Mouse (Mus musculus) left cerebral cortex, adult 8-10 months (tissue): ENCODE results near the gene Hdac7. TPM values are rescaled to one million over a fixed set of nuclear protein-coding genes. Genes with fewer than 3 reads are reported as not detected.

Experiments
- DNase-seq, 2 experiments: peaks; one replicate each; pipeline ENCODE4 v3.0.0; 2022; ENCODE audit warnings: low spot score in 2 of 2
- total RNA-seq, 4 experiments: library from RNA; stranded (reverse); gene quantifications; 2 replicates each; pipeline ENCODE4 v1.2.4; 2022

Hdac7 gene
- total RNA-seq, 4 experiments from 2014 or later, result 27.7 to 34.7 (median 32.9) TPM

- DNase-seq, result no peak
Observed at GRCm38 (mm10) chr15:97770280-97770679, 74.0 kb downstream of the Hdac7 start.

GRCm38 (mm10) chr15:97768192-97768591 is 76.1 kb downstream of the Hdac7 start:
- no peak for DNase-seq

- peak; percentile 60 to 82 for DNase-seq
Observed at GRCm38 (mm10) chr15:97767280-97768186, 76.8 kb downstream of the Hdac7 start, which contains the start of gene Rapgef3. TSS of gene Rapgef3 (minus strand) at chr15:97767972.

- no peak for DNase-seq
Observed at GRCm38 (mm10) chr15:97766594-97767279, 77.6 kb downstream of the Hdac7 start.

GRCm38 (mm10) chr15:97766194-97766593 is 78.1 kb downstream of the Hdac7 start:
- no peak for DNase-seq

DNA sequence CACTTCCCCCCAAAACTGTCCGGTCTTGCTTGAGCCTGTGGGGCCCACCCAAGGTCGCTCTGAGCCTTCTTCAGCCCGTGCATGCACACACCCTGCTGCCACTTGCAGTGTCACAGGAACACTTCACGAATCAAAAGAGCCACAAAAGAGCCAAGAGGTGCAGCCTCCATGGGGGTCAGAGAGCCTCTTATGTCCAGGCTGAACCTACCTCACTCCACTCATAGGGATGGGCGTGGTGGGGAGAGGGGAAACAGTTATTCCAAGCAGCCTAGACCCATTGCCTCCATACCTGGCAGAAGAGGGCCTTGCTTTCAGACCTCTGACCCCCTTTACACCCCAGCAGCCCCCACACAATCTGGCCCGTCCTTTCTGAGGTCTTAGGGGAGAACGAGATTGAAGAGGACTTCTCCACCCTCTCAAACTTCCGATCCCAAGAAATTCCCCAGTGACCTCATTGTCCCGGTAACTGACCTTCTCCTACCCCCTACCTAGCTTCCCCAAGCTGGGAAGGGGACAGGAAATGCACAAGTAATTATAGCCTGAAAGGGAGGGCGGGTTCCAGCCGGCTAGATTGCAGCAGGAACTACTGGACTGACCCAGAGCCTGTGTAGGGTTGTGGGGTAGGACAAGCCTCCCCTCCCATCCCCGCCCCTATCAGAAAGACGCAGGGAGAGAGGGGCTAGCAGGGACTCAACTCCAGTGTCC is 79.1 kb downstream of the Hdac7 start:
- no peak for DNase-seq

- no peak for DNase-seq
Observed at GRCm38 (mm10) chr15:97764532-97764931, 79.8 kb downstream of the Hdac7 start.

DNA sequence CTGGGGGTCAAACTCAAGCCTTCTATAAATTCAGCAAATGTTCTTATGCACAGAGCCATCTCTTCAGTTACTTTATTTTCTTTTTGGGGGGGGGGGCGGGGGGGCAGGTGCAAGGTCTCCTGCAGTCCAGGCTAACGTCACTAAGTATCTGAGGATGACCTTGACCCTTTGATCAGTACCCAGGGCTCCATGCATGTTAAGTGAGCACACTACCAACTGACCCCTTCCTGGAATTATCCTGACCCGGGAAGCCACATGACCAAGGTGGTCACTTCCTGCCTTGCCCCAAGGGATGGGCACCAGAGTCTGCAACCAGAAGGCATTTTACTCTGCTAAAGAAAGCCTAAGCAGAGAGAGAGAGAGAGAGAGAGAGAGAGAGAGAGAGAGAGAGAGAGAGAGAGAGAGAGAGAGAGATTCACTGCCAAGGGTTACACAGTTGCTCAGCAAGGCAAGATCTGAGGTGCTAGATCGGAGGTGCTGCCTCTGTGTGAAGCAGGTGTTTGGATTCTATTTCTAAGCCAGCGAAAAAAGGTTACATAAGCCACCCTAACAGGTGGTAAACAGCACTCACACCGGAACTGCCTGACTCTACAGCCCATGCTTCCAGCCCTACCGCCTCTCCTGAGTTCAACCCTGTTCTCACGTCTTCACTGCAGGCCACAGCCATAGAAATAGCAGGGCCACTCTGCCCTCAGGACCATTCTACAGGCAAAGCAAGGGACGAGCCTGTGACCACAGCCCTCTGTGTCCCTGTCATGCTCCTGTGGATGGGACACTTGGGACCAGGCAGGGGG is 80.8 kb downstream of the Hdac7 start:
- DNase-seq, result no peak

- DNase-seq, result no peak
Observed at GRCm38 (mm10) chr15:97762733-97763132, 81.6 kb downstream of the Hdac7 start.

- no peak for DNase-seq
Observed at GRCm38 (mm10) chr15:97761438-97761837, 82.9 kb downstream of the Hdac7 start.

DNA sequence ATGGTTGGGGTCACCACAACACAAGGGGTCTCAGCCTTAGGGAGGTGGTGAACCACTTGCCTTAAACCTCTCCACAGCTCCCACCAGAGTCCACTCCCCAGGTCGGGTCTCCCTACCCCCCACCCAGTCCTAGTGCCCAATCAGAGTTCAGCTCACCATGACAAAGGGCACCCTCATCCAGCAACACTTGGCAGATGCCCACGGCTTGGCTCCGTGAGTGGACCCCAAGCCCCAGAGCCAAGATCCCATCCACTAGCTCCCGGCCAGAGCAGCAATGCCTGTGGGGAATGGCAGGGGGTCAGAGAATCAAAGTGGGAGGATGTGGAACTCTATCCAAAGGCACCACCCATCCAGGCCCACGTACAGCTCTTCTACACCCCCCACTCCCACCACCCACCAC is 83.3 kb downstream of the Hdac7 start:
- no peak for DNase-seq

- DNase-seq, result peak; percentile 48 to 78
Observed at GRCm38 (mm10) chr15:97760006-97760405, 84.3 kb downstream of the Hdac7 start.

GRCm38 (mm10) chr15:97755361-97755760 is 88.9 kb downstream of the Hdac7 start:
- DNase-seq, result no peak

- DNase-seq, result no peak
Observed at GRCm38 (mm10) chr15:97754476-97754875, 89.8 kb downstream of the Hdac7 start.

DNA sequence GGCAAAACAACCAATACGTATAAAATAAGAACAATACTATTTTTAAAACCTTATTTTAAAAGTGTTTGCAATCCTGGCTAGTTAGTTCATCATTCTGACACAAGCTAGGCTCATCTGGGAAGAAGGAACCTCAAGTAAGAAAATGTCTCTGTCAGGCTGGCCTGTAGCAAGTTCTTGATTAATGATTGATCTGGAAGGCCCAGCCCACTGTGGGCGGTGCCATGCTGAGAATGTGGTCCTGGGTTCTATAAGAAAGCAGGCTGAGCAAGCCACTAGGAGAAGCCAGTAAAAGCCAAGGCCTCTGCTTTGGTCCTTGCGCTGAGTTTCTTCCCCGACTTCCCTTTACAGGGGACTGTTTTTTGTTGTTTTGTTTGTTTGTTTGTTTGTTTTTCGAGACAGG is 91.8 kb downstream of the Hdac7 start:
- no peak for DNase-seq

GRCm38 (mm10) chr15:97751676-97752075 is 92.6 kb downstream of the Hdac7 start:
- DNase-seq, result no peak

GRCm38 (mm10) chr15:97750697-97751096 is 93.6 kb downstream of the Hdac7 start:
- peak; percentile 48 to 90 for DNase-seq

- DNase-seq, result no peak
Observed at GRCm38 (mm10) chr15:97749841-97750240, 94.5 kb downstream of the Hdac7 start.

DNA sequence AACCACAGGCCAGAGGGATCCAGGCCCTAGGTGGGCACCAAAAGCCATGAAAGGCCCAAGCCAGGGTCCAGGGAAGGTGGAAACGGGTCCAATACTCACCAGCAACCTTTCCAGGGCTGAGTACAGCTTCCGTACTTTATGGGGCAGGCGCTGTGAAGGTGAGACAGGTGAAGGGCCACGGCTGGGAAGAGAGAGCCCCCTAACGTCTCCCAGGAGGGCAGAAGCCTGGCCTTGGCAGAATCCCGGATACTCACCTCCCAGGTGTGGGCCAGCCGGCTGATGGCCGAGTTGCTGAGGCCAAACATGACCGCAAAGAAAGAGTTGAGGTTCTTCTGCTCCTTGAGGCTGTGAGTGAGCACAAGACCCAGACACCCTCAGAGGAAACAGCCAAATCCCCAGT is 94.9 kb downstream of the Hdac7 start:
- no peak for DNase-seq

DNA sequence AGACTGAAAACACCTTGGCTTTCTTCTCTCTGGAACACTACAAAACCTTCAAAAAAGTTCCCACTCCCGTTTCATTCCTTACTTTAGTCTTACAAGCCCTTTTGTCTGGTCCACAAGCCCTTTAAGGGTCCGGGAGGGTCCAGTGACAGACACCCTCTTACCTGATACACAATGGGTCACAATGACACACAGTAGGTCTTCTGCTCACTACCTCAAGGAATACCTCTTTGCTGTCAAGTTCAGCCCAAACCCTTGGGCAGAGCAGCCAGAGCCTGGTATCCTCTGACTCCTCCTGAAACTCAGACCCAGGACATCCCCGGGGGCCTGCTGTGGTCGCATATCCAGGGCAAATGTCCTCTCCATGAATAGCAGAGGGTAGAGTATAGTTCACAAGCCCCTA is 95.3 kb downstream of the Hdac7 start:
- no peak for DNase-seq

DNA sequence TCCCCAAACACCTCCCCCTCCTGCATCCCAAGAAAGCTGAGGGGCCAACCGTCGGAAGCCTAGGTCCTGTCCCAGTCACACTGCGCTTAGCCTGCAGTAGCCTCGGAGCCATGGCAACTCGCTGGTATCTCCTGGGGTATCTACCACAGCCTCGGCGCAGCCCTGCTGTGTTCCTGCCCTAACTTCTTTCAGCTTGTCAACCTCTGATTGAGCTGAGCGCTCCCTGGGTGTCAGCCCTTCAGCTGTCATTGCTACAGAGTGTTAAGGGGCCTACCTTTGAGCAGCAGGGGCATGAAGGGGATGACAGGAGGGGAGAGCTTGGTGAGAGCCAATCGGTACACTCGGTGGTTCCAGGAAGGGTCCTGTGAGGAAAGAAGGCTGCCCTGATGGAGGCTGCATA is 96.0 kb downstream of the Hdac7 start:
- DNase-seq, result no peak
